Mouse (Mus musculus): ENCODE data around the gene Cers6. TPM values are rescaled to one million over a fixed set of nuclear protein-coding genes. Genes with fewer than 3 reads are reported as not detected.

The Cers6 gene
- polyA plus RNA-seq, 1 experiment from 2014 or later = 21.5 TPM

GRCm38 (mm10) chr2:68862464-68863266 is 1.4 kb downstream of the Cers6 start:
- peaks cover 20% of the 10 kb centered on the region for H3K4me1 ChIP-seq (replicated peaks)
- no peaks in the 10 kb centered on the region for H3K36me3 ChIP-seq
- peak overlapping the region; percentile 86 for H3K9ac ChIP-seq (replicated peaks)
- H3K27me3 ChIP-seq = peaks cover 8% of the 10 kb centered on the region
- 8% methylated on average over 15 of the region's 15 CpGs for WGBS
- ATAC-seq (ENCODE audit: insufficient number of reproducible peaks, insufficient read depth, low FRiP score, low TSS enrichment, low read depth) = no peak
- no peak overlapping the region for H3K27ac ChIP-seq
- H3K9me3 ChIP-seq = no peaks in the 10 kb centered on the region
- H3K4me3 ChIP-seq (replicated peaks) = peak overlapping the region; percentile 80
- H3K4me2 ChIP-seq = peak overlapping the region; percentile 80

- peaks cover 22% of the 10 kb centered on the region for H3K4me1 ChIP-seq (replicated peaks)
- H3K9ac ChIP-seq (replicated peaks) = 0 out of 2 replicates have a peak overlapping the region, but pooled peaks have one; percentile 27
- H3K9me3 ChIP-seq = no peaks in the 10 kb centered on the region
- 39% methylated on average over 6 of the region's 6 CpGs for WGBS
- no peaks in the 10 kb centered on the region for H3K36me3 ChIP-seq
- peaks cover 8% of the 10 kb centered on the region for H3K27me3 ChIP-seq
- ATAC-seq (ENCODE audit: insufficient number of reproducible peaks, insufficient read depth, low FRiP score, low TSS enrichment, low read depth) = no peak
- H3K4me3 ChIP-seq (replicated peaks) = peak overlapping the region; percentile 80
- H3K4me2 ChIP-seq = peak overlapping the region; percentile 80
- no peak overlapping the region for H3K27ac ChIP-seq
Observed at GRCm38 (mm10) chr2:68863561-68863960, 2.3 kb downstream of the Cers6 start.

DNA sequence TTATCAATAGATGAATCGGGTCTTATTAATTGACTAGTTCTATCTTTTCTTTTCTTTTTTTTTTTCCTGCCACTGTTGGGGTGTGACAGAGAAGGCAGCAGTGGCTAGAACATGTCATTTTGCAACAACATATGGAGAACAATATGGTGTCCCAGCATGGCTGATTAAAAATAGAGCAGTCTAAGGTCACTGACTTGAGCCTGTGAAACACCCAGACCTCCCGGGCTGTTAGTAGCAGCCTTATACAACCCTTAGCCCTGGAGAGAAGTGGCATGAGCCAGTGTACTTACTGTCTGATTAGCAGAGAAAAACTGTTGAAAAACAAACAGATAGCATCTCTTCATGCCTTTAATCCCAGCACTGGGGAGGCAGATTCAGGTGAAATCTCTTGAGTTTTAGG is 3.1 kb downstream of the Cers6 start:
- Histone ChIP-seq H3K4me2 (no peak overlapping the region), H3K36me3 (no peaks in the 10 kb centered on the region), H3K27ac (no peak overlapping the region), H3K27me3 (peaks cover 8% of the 10 kb centered on the region), H3K9me3 (no peaks in the 10 kb centered on the region), H3K9ac (replicated peaks) (no peak overlapping the region), H3K4me3 (replicated peaks) (no peak overlapping the region), H3K4me1 (replicated peaks) (peaks cover 22% of the 10 kb centered on the region)
- no peak for ATAC-seq (ENCODE audit: insufficient number of reproducible peaks, insufficient read depth, low FRiP score, low TSS enrichment, low read depth)
- 75% methylated on average over 2 of the region's 2 CpGs for WGBS

- Histone ChIP-seq H3K4me1 (replicated peaks) (peaks cover 22% of the 10 kb centered on the region), H3K9ac (replicated peaks) (no peak overlapping the region), H3K27me3 (no peaks in the 10 kb centered on the region), H3K9me3 (no peaks in the 10 kb centered on the region), H3K27ac (no peak overlapping the region), H3K4me3 (replicated peaks) (no peak overlapping the region), H3K36me3 (no peaks in the 10 kb centered on the region), H3K4me2 (no peak overlapping the region)
- no peak for ATAC-seq (ENCODE audit: insufficient number of reproducible peaks, insufficient read depth, low FRiP score, low TSS enrichment, low read depth)
- WGBS = 67% methylated on average over 4 of the region's 4 CpGs
Observed at GRCm38 (mm10) chr2:68867148-68867547, 5.9 kb downstream of the Cers6 start.

DNA sequence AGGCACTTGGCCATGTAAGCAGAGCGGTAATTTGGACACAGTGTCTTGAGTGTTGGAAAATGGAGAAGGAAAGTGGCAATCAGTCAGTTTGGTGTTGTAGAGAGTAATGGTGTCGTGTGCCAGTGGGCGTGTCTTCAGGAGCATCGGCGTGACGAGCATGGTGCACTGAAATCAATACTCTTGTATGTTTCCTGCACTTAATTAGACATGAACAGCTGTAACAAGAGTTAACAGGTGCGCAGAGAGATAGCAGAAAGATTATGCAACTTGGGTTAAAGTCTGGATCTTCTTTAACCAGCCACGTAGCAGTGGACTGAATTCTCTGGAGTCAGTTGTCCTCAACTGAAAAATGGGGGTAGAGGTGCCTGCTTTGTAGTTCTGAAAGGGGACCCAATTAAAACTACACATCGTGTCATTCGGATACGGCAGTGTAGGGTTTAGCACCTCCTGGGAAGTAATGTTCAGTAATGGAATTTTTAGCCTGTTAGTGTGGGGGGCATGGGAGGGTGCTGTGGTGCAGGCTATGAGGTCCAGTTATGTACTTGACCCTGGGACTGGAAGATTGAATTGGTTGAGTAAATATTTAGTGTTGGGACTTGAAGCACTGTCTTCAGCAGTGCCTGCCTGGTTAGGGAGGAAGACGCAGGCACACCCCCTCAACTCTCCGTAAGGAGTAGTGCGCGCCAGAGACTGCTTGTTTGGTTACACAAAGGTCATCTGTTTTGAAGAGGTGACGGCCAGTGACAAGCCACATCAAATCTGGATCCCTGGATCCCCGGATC is 9.9 kb downstream of the Cers6 start:
- no peak overlapping the region for H3K4me3 ChIP-seq (replicated peaks)
- H3K9me3 ChIP-seq = no peaks in the 10 kb centered on the region
- peaks cover 17% of the 10 kb centered on the region for H3K4me1 ChIP-seq (replicated peaks)
- no peak overlapping the region for H3K9ac ChIP-seq (replicated peaks)
- H3K36me3 ChIP-seq = no peaks in the 10 kb centered on the region
- no peaks in the 10 kb centered on the region for H3K27me3 ChIP-seq
- WGBS = 77% methylated on average over 17 of the region's 17 CpGs
- no peak for ATAC-seq (ENCODE audit: insufficient number of reproducible peaks, insufficient read depth, low FRiP score, low TSS enrichment, low read depth)
- H3K4me2 ChIP-seq = no peak overlapping the region
- H3K27ac ChIP-seq = no peak overlapping the region

DNA sequence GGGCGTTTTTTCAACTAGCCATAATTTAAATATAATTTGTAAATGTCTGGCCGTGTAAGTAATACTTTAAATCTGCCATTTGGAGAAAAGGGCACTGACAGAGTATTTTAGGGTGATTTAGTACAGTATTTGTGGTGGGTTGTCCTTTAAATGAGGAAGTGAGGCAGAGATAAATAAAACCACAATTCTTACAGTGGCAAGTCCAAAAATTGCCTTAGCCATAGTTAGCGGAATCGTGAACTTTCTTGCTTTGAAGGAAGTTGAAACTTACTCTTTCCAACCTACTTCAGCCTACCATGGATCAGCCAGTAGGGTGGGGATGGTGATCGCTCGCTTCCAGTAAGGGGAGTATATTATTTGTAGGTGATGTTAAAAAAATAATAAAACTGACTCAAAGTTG is 11.8 kb downstream of the Cers6 start:
- H3K9ac ChIP-seq (replicated peaks) = no peak overlapping the region
- H3K4me1 ChIP-seq (replicated peaks) = peaks cover 9% of the 10 kb centered on the region
- no peaks in the 10 kb centered on the region for H3K36me3 ChIP-seq
- no peaks in the 10 kb centered on the region for H3K27me3 ChIP-seq
- 83% methylated on average over 6 of the region's 6 CpGs for WGBS
- ATAC-seq (ENCODE audit: insufficient number of reproducible peaks, insufficient read depth, low FRiP score, low TSS enrichment, low read depth) = no peak
- no peak overlapping the region for H3K27ac ChIP-seq
- no peak overlapping the region for H3K4me3 ChIP-seq (replicated peaks)
- H3K4me2 ChIP-seq = no peak overlapping the region
- H3K9me3 ChIP-seq = no peaks in the 10 kb centered on the region

- H3K27ac ChIP-seq = no peak overlapping the region
- no peak overlapping the region for H3K4me2 ChIP-seq
- H3K36me3 ChIP-seq = no peaks in the 10 kb centered on the region
- H3K4me1 ChIP-seq (replicated peaks) = peaks cover 9% of the 10 kb centered on the region
- no peaks in the 10 kb centered on the region for H3K27me3 ChIP-seq
- 66% methylated on average over 15 of the region's 15 CpGs for WGBS
- H3K4me3 ChIP-seq (replicated peaks) = no peak overlapping the region
- no peak overlapping the region for H3K9ac ChIP-seq (replicated peaks)
- no peaks in the 10 kb centered on the region for H3K9me3 ChIP-seq
- ATAC-seq (ENCODE audit: insufficient number of reproducible peaks, insufficient read depth, low FRiP score, low TSS enrichment, low read depth) = peak; percentile 39; the same call in 1 of the 2 replicates
Observed at GRCm38 (mm10) chr2:68873653-68874441, 12.6 kb downstream of the Cers6 start.

DNA sequence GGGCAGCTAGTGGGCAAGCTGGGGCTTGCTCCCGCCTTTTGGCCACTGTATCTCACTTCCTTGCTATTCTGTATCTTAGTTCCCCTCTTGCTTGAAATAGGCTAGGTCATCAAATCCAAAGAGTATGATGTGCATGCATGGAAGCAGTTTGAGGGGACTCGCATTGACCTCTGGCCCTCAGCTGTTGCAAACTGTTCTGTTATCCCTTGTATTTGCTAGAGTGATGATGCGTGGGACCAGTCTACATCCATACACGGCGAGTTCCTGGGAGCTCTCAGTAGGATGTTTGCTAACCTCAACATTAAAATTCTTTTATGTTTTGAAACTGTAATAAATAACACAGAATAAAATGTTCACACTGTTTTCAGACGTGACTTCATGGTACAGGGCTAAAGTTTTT is 13.3 kb downstream of the Cers6 start:
- H3K4me3 ChIP-seq (replicated peaks) = no peak overlapping the region
- H3K9ac ChIP-seq (replicated peaks) = no peak overlapping the region
- H3K27ac ChIP-seq = no peak overlapping the region
- no peaks in the 10 kb centered on the region for H3K9me3 ChIP-seq
- no peaks in the 10 kb centered on the region for H3K36me3 ChIP-seq
- H3K4me1 ChIP-seq (replicated peaks) = peaks cover 9% of the 10 kb centered on the region
- 84% methylated on average over 6 of the region's 6 CpGs for WGBS
- no peak overlapping the region for H3K4me2 ChIP-seq
- no peaks in the 10 kb centered on the region for H3K27me3 ChIP-seq
- no peak for ATAC-seq (ENCODE audit: insufficient number of reproducible peaks, insufficient read depth, low FRiP score, low TSS enrichment, low read depth)

DNA sequence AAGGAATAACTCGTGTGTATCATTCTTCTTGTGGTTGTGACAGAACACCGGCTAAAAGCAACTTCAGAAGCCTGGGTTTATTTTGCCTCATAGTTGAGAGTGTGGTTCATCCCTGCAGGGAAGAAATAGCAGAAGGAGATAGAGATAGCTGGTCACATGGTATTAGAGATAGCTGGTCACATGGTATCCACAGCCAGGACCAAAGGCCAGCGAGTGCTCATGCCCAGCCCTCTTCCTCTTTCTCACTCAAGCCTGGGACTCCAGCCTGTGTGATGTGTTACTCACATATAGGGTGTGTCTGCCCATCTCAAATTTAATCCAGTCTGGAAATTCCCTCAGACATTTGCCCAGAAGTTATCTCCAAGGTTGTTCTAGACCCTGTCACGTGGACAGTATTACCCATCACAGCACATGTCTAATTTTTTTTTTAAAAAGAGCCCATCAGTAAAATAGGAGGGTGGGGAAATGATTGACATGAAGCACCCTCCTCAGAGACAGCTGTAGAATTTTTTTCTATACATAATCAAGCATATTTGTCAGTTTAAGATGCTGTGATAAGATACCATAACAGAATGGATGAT is 17.9 kb downstream of the Cers6 start:
- peaks cover 5% of the 10 kb centered on the region; the same call in 1 of the 2 replicates for H3K4me1 ChIP-seq (replicated peaks)
- H3K27me3 ChIP-seq = no peaks in the 10 kb centered on the region
- H3K4me2 ChIP-seq = no peak overlapping the region
- H3K4me3 ChIP-seq (replicated peaks) = no peak overlapping the region
- ATAC-seq (ENCODE audit: insufficient number of reproducible peaks, insufficient read depth, low FRiP score, low TSS enrichment, low read depth) = no peak
- no peaks in the 10 kb centered on the region for H3K9me3 ChIP-seq
- no peak overlapping the region for H3K27ac ChIP-seq
- no peaks in the 10 kb centered on the region for H3K36me3 ChIP-seq
- no peak overlapping the region for H3K9ac ChIP-seq (replicated peaks)
- WGBS = 91% methylated on average over 4 of the region's 4 CpGs

GRCm38 (mm10) chr2:68884573-68884972 is 23.3 kb downstream of the Cers6 start:
- 67% methylated on average over 7 of the region's 7 CpGs for WGBS
- H3K27me3 ChIP-seq = no peaks in the 10 kb centered on the region
- no peaks in the 10 kb centered on the region for H3K9me3 ChIP-seq
- H3K27ac ChIP-seq = no peak overlapping the region
- ATAC-seq (ENCODE audit: insufficient number of reproducible peaks, insufficient read depth, low FRiP score, low TSS enrichment, low read depth) = no peak
- H3K9ac ChIP-seq (replicated peaks) = no peak overlapping the region
- H3K4me2 ChIP-seq = no peak overlapping the region
- peaks cover 18% of the 10 kb centered on the region for H3K4me1 ChIP-seq (replicated peaks)
- H3K36me3 ChIP-seq = no peaks in the 10 kb centered on the region
- no peak overlapping the region for H3K4me3 ChIP-seq (replicated peaks)

GRCm38 (mm10) chr2:68885206-68885605 is 24.0 kb downstream of the Cers6 start:
- H3K4me2 ChIP-seq = no peak overlapping the region
- WGBS = 85% methylated on average over 2 of the region's 2 CpGs
- no peaks in the 10 kb centered on the region for H3K9me3 ChIP-seq
- no peak for ATAC-seq (ENCODE audit: insufficient number of reproducible peaks, insufficient read depth, low FRiP score, low TSS enrichment, low read depth)
- H3K9ac ChIP-seq (replicated peaks) = no peak overlapping the region
- H3K4me3 ChIP-seq (replicated peaks) = no peak overlapping the region
- no peaks in the 10 kb centered on the region for H3K27me3 ChIP-seq
- H3K36me3 ChIP-seq = no peaks in the 10 kb centered on the region
- H3K27ac ChIP-seq = no peak overlapping the region
- peaks cover 18% of the 10 kb centered on the region for H3K4me1 ChIP-seq (replicated peaks)
